Mouse (Mus musculus): ENCODE data around the gene Timm8a2.

Gene Timm8a2

GRCm38 (mm10) chr14:122012193-122012592 is 22.3 kb upstream of the Timm8a2 start:
- DNase-seq: no peak

GRCm38 (mm10) chr14:122012814-122013213 is 21.7 kb upstream of the Timm8a2 start:
- DNase-seq: no peak

GRCm38 (mm10) chr14:122013417-122013951 is 21.0 kb upstream of the Timm8a2 start:
- no peak for DNase-seq

- no peak for DNase-seq
Measured at GRCm38 (mm10) chr14:122017958-122018357, 16.5 kb upstream of the Timm8a2 start.

GRCm38 (mm10) chr14:122019389-122019788 is 15.1 kb upstream of the Timm8a2 start:
- no peak for DNase-seq

GRCm38 (mm10) chr14:122020567-122020966 is 13.9 kb upstream of the Timm8a2 start:
- no peak for DNase-seq

- no peak for DNase-seq
Measured at GRCm38 (mm10) chr14:122023054-122023453, 11.4 kb upstream of the Timm8a2 start.

- DNase-seq: no peak
Measured at GRCm38 (mm10) chr14:122023928-122024327, 10.5 kb upstream of the Timm8a2 start.

- no peak for DNase-seq
Measured at GRCm38 (mm10) chr14:122028926-122029745, 5.3 kb upstream of the Timm8a2 start.

- DNase-seq: no peak
Measured at GRCm38 (mm10) chr14:122029851-122030250, 4.6 kb upstream of the Timm8a2 start.

GRCm38 (mm10) chr14:122032045-122032444 is 2.4 kb upstream of the Timm8a2 start:
- no peak for DNase-seq

- DNase-seq: no peak
Measured at GRCm38 (mm10) chr14:122035181-122035580, 707 bp downstream of the Timm8a2 start.

GRCm38 (mm10) chr14:122035860-122036259 is 1.4 kb downstream of the Timm8a2 start:
- DNase-seq: no peak

GRCm38 (mm10) chr14:122038874-122039647 is 4.6 kb downstream of the Timm8a2 start:
- no peak for DNase-seq

- no peak for DNase-seq
Measured at GRCm38 (mm10) chr14:122041413-122041825, 6.9 kb downstream of the Timm8a2 start.

- DNase-seq: no peak
Measured at GRCm38 (mm10) chr14:122042142-122042694, 7.7 kb downstream of the Timm8a2 start.

GRCm38 (mm10) chr14:122047784-122048183 is 13.3 kb downstream of the Timm8a2 start:
- DNase-seq: no peak

GRCm38 (mm10) chr14:122048816-122049215 is 14.3 kb downstream of the Timm8a2 start:
- DNase-seq: no peak

GRCm38 (mm10) chr14:122052896-122053635 is 18.6 kb downstream of the Timm8a2 start:
- DNase-seq: no peak

- DNase-seq: no peak
Measured at GRCm38 (mm10) chr14:122056871-122057270, 22.4 kb downstream of the Timm8a2 start.

- DNase-seq: no peak
Measured at GRCm38 (mm10) chr14:122057941-122058346, 23.5 kb downstream of the Timm8a2 start.

GRCm38 (mm10) chr14:122060642-122061041 is 26.2 kb downstream of the Timm8a2 start:
- DNase-seq: peak; percentile 60

- DNase-seq: no peak
Measured at GRCm38 (mm10) chr14:122061376-122061775, 26.9 kb downstream of the Timm8a2 start.
